Mouse (Mus musculus) kidney, adult 2 months (tissue): ENCODE measurements at regions not wholly inside any gene's neighbourhood (a gene's known extent, or its start where the extent isn't known, plus 50 kb on each side); places are given as distances from the start of the nearest gene placed in this dataset.

Experiments used
- CTCF ChIP-seq: fragments of 200-500 bp; conservative IDR thresholded peaks from 2 replicates; pipeline ENCODE4 v1.5.1; 2011; ENCODE audit warnings: low read depth, mild to moderate bottlenecking, control low read depth, low read length, moderate library complexity, mixed read lengths; ENCODE audit not compliant: insufficient read depth, insufficient read length
- POLR2A ChIP-seq: fragments of 200-500 bp; IDR thresholded peaks from one replicate; pipeline ENCODE4 v1.6.1; 2011; ENCODE audit warnings: low read depth, low read length, control low read depth

DNA sequence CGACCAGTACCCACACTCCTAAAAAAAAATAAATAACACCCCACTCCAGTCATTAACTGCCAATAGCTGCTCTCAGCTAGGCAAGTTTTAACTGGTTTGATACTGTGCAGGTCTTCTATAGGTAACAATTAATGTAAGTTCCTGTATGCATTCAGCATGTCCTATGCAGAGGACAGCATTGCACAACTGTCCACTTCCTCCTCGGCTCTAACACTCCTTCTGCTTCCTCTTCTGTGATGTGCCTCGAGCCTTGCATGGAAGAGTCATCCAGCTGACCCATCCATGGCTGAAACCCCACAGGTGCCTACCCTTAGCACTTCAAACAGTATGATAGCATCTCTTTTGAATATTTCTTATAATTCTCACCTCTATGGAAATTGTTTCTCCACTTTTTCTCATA lies 449.4 kb upstream of the Rag2 start:
- TF ChIP-seq CTCF (no peak), POLR2A (no peak)
